Mouse (Mus musculus) naive thymus-derived CD4-positive, alpha-beta T cell, adult 2 months (primary cell): ENCODE results near the gene Dlgap4.
"Not testable (repeated sequence)": the region's sequence is repeated elsewhere in the genome, so short reads cannot be mapped to it uniquely, and the experiment has no call there.

Experiments
- DNase-seq: peaks from one replicate; pipeline ENCODE4 v3.0.0-alpha.2; 2011; ENCODE audit warnings: low read depth

The Dlgap4 gene

GRCm38 (mm10) chr2:156775455-156776435 is 162.2 kb downstream of the Dlgap4 start:
- DNase-seq, result no peak

DNA sequence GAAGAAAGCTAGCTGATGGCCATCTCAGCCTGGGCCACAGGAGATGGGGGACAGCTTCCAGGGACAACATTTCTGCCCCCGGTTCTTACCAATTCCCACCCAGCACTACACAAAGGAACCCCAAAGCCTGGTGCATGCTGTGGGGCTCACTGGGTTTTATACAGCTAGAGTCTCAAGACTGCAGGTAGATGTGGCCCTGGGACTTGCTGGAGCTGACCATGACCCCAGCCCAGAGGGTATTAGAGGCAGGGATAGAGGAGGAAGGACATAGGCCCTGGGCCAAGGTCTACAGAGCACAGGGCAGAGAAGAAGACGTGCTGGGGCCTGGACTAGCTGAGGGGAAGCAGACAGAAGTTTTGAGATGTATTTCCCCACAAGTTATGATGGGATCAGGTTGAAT is 163.4 kb downstream of the Dlgap4 start:
- DNase-seq, result no peak

- no peak for DNase-seq
Observed at GRCm38 (mm10) chr2:156777326-156778004, 164.0 kb downstream of the Dlgap4 start.

GRCm38 (mm10) chr2:156778571-156778970 is 165.1 kb downstream of the Dlgap4 start:
- DNase-seq, result no peak

GRCm38 (mm10) chr2:156779036-156779435 is 165.5 kb downstream of the Dlgap4 start:
- DNase-seq, result no peak

DNA sequence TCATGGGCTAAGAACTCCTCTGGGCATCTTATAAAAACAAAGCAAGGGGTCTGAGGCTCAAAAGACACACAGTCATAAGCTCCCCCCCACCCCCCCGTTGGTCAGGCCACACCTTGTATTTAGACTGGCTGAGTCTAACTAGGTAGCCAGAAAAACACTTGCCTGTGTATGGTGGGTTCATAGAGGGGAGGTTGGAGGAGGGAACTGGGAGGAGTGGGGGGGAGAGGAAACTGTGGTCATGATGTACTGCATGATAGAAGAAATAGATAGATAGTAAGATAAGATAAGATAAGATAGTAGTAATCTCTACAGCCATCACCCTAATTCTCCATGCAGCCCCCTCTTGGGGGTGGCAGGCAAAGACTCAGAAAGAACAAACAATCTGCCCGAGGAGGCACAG is 166.0 kb downstream of the Dlgap4 start:
- no peak for DNase-seq

GRCm38 (mm10) chr2:156780129-156780528 is 166.6 kb downstream of the Dlgap4 start:
- no peak for DNase-seq

- DNase-seq, result no peak
Observed at GRCm38 (mm10) chr2:156780752-156781151, 167.2 kb downstream of the Dlgap4 start.

DNA sequence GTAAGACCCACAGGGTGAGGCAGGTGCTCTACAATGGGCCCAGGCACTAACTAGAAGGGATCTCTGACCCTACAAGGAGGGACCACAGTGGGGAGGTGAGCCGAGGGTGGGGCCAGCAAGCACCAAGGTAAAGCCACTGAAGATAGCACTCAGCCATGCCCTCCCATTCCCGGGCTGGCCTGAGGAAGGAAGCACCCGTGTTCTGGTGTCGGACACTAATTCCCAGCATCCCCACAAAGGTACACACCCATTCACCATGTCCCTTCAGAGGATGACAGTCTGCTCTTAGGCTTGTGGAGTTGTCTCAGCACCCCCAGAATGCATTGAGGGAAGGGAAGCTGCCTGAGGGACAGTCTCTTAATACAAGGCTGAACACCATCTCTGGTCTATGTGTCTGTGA is 167.8 kb downstream of the Dlgap4 start:
- no peak for DNase-seq

GRCm38 (mm10) chr2:156781836-156782480 is 168.5 kb downstream of the Dlgap4 start:
- no peak for DNase-seq

GRCm38 (mm10) chr2:156782481-156783348 is 169.2 kb downstream of the Dlgap4 start:
- DNase-seq, result no peak

GRCm38 (mm10) chr2:156783349-156783728 is 169.8 kb downstream of the Dlgap4 start:
- no peak for DNase-seq

- no peak for DNase-seq
Observed at GRCm38 (mm10) chr2:156784016-156784585, 170.6 kb downstream of the Dlgap4 start.

DNA sequence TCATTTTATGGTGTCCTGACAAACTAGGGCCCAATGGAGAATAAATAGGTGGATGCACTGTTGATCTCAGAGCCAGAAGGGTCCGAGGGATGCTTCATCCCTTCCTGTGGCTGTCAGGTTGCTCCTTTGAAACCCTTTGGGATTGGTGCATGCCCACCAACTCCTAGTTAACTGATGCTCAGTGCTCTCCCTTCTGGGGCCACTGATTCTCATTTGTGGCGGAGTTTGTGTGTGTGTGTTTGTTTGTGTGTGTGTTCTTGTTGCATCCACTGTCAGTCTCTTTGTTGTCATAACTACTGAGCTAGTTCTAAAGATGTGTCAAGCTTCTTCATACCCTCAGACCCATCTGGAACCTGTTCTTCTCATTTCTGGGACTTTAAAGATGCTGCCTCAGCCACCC is 171.4 kb downstream of the Dlgap4 start:
- no peak for DNase-seq

DNA sequence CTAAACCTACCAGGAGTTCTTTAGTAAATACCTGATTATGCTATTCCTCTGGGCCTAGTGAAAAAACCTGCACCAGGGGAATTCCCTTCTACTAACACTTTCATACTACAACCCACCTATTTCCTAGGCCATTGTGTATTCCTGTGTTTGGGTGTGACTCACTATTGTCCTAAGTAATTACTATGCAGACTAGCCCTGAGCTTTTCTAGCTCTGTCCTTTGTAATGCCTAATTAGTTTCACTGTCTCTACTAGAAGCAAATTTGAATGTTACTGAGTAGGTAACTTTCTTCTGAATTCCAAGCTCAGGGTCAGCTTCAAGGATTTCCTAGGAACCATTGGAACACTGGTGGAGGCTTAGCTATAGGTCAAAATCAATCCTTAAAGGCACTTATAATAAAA is 172.9 kb downstream of the Dlgap4 start:
- DNase-seq, result not testable (repeated sequence)

DNA sequence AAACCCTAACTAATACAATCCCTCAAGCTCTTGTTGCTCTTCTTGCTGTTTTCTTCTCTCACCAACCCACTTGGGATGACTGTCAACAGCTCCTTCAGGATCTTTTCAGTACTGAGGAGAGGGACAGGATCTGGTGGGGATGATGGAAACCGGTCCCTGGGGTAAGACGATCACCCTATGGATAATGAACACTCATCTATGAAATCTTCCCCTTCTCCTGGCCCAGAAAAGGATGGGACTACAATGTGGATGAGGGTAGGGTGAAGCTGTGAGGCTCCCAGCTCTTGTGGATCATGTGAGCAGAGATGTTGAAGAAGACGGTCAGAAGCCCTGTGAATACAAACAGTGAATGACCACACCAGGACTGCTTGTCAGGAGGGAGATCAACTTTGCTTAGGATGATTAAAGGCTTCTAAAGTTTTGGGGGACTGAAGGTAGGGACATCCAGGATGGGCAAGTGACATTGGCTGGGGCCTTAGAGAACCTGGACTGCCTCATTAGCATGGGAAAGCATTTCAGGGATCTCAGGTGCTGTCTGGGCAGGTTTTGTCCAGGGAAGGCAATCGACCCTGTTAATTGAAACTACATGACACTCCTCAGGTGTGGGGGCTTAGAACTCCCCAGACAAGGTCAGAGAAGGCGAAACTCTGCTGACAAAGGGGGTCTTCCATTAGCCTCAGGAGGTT is 173.7 kb downstream of the Dlgap4 start:
- DNase-seq, result no peak

- DNase-seq, result peak; percentile 56
Observed at GRCm38 (mm10) chr2:156787776-156788105, 174.2 kb downstream of the Dlgap4 start.

- no peak for DNase-seq
Observed at GRCm38 (mm10) chr2:156788836-156789235, 175.3 kb downstream of the Dlgap4 start.

DNA sequence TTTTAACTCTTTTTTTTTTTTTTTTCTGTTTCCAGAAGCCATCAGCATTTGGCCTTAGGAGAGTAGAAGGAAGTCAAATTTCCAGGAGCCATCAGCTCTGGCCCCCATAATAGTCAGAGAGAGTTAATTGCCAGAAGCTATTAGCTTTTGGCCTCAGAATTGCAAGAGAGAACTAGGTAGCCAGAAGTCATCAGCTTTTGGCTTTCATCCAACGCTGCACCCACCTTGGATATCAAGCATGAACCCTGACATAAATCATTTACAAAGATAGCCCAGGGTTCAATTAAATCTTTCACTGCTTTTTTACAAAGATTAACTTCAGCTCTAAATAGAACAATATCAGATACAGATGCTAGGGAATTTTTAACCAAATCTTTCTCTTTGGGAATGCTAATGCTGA is 185.0 kb downstream of the Dlgap4 start:
- DNase-seq, result no peak

DNA sequence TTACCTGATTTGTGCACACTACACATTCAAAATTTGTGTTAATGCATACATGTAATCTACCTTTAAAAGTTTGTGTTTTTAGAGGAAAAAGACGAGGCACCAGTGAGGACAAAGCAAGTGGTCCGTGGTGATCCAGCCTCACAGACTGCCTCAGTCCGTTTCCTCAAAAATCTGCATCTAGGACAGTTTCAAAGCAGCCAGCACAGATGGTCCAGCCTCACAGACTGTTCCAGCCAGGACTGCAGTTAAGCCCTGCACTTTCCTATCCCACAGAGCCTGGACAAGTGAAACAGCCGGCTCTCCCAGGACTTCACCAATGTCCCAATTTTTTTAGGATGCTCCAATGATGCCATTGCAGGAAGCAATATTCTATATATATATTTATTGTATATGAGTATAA is 187.5 kb downstream of the Dlgap4 start:
- DNase-seq, result no peak

GRCm38 (mm10) chr2:156802116-156802515 is 188.6 kb downstream of the Dlgap4 start:
- not testable (repeated sequence) for DNase-seq
